9 mouse cellular contexts compared by ENCODE assay signal in the genomic region with DNA sequence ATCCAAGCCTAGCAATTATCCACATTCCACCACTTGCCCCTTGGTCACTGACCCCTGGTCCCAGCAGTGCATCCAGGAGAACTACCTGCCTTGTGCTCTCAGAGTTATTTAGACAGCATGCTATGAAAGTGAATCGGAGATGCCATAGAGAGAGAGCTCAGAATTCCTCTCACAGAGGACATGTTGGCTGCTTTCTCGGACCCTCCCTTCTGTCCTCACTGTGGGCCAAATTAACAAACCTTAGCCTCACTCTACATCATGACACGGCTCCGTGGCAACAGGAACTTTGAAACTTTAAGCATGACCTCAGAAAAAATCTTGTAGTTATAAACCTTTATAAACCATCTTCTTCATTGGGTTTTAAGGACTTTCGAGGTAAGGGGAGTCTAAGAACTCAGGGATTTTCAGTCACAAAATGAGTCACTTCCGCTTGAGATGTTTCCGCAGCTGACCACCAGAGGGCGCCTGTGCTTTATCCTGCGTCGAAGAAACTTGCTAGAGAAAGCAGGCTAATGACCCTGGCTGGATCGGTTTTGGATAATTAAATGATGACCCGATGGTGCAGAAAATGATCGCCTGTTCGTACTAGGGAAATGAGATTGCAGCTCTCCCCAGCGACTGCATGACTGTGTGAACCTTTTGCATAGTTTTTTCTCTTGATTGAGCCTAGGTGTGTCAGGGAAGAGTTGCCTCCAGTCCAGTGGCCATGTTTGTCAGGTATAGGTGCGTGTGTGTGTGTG.
DNase-seq lines count a peak whose midpoint lies in the region; ATAC-seq and TF ChIP-seq lines count a peak whose summit lies in the region.
"Had no signal": no experiment of that assay in that cellular context is flagged by ENCODE, and none has a peak within 500 bp of the region (broad histone marks: within the 10 kb centered on the region; RNA-seq: fewer than 3 reads in every experiment).

No protein-coding gene starts in this region.

- whole genome bisulfite sequencing in heart, adult 2 months, result 36% methylated on average over 16 of the region's 16 CpGs
- WGBS in heart, embryonic 11.5 days (ENCODE audit: insufficient replicate concordance), result 34% methylated on average over 16 of the region's 16 CpGs
- WGBS in forebrain, embryonic 13.5 days, result 31% methylated on average over 16 of the region's 16 CpGs
- 39% methylated on average over 16 of the region's 16 CpGs for WGBS in hindbrain, embryonic 10.5 days
- WGBS in midbrain, embryonic 12.5 days, result 34% methylated on average over 16 of the region's 16 CpGs

- no peak overlapping the region for H3K27ac ChIP-seq in heart, adult 2 months
- H3K27ac ChIP-seq in heart, embryonic 11.5 days (ENCODE audit: low read depth, low read length), result no peak overlapping the region
- H3K27ac ChIP-seq in forebrain, embryonic 13.5 days, result no peak overlapping the region
- H3K27ac ChIP-seq in hindbrain, embryonic 10.5 days, result no peak overlapping the region
- H3K27ac ChIP-seq in midbrain, embryonic 12.5 days (replicated peaks), result no peak overlapping the region

- H3K9ac ChIP-seq in heart, adult 2 months (ENCODE audit: low read depth, low read length), result no peak overlapping the region
- no peak overlapping the region for H3K9ac ChIP-seq in heart, embryonic 11.5 days (ENCODE audit: low read depth, low read length)
- no peak overlapping the region for H3K9ac ChIP-seq in forebrain, embryonic 13.5 days
- no peak overlapping the region for H3K9ac ChIP-seq in midbrain, embryonic 12.5 days (replicated peaks)

- peak; percentile 25 to 61 for DNase-seq in heart, adult 2 months
- DNase-seq in c-Kit-positive CD71-positive TER-119-positive erythroid progenitor cells, embryonic 14.5 days (ENCODE audit: low spot score), result peak; percentile 11
- peak; percentile 73 for DNase-seq in hindbrain, embryonic 10.5 days (ENCODE audit: low spot score)
- DNase-seq in layer of hippocampus, postnatal 25 days (ENCODE audit: extremely low spot score in 1 of 2, low spot score in 1 of 2), result peak; percentile 53 to 81
- peak; percentile 18 for DNase-seq in skeletal muscle tissue, adult 2 months (ENCODE audit: low read depth, low spot score)

- no peak overlapping the region for H3K4me2 ChIP-seq in heart, embryonic 11.5 days
- H3K4me2 ChIP-seq in forebrain, embryonic 13.5 days, result no peak overlapping the region
- no peak overlapping the region for H3K4me2 ChIP-seq in midbrain, embryonic 12.5 days (replicated peaks)

- H3K4me1 ChIP-seq in heart, adult 2 months (ENCODE audit: control insufficient read depth, insufficient read depth, low read length), result no peaks in the 10 kb centered on the region; the same call in 1 of the 2 replicates
- no peaks in the 10 kb centered on the region for H3K4me1 ChIP-seq in heart, embryonic 11.5 days (ENCODE audit: control insufficient read depth, insufficient read depth, low read length)
- no peaks in the 10 kb centered on the region for H3K4me1 ChIP-seq in forebrain, embryonic 13.5 days
- H3K4me1 ChIP-seq in hindbrain, embryonic 10.5 days (replicated peaks), result 0 out of 2 replicates have a peak, but pooled peaks cover 4% of the 10 kb centered on the region
- H3K4me1 ChIP-seq in midbrain, embryonic 12.5 days, result no peaks in the 10 kb centered on the region

- TF ChIP-seq CTCF in heart, adult 2 months (IDR thresholded peaks at IDR 0.05), result peak; percentile 89

- H3K27me3 ChIP-seq in heart, adult 2 months (ENCODE audit: control insufficient read depth, insufficient read depth, low read length), result no peaks in the 10 kb centered on the region
- H3K27me3 ChIP-seq in heart, embryonic 11.5 days (ENCODE audit: control insufficient read depth, insufficient read depth, low read length), result no peaks in the 10 kb centered on the region
- no peaks in the 10 kb centered on the region for H3K27me3 ChIP-seq in forebrain, embryonic 13.5 days
- no peaks in the 10 kb centered on the region for H3K27me3 ChIP-seq in hindbrain, embryonic 10.5 days (ENCODE audit: insufficient read depth, poor library complexity, severe bottlenecking)
- no peaks in the 10 kb centered on the region for H3K27me3 ChIP-seq in midbrain, embryonic 12.5 days
- H3K27me3 ChIP-seq: megakaryocyte, embryonic 14.5 days had no signal

- no peaks in the 10 kb centered on the region for H3K79me2 ChIP-seq in heart, adult 2 months (replicated peaks; ENCODE audit: control insufficient read depth, insufficient read depth, low read length)

- intact Hi-C loops in heart, adult 2 months (cut with DNase I), result loop anchor here (1.0 kb wide), 1 partner anchor 586 kb away; no protein-coding TSS in a partner anchor

- no peak for TF ChIP-seq EP300 in heart, adult 2 months (IDR thresholded peaks at IDR 0.05; ENCODE audit: insufficient read depth, low read depth, low read length)

- H3K4me3 ChIP-seq in heart, adult 2 months, result no peak overlapping the region
- no peak overlapping the region for H3K4me3 ChIP-seq in heart, embryonic 11.5 days (ENCODE audit: low read depth, low read length)
- no peak overlapping the region for H3K4me3 ChIP-seq in forebrain, embryonic 13.5 days
- H3K4me3 ChIP-seq in hindbrain, embryonic 10.5 days, result no peak overlapping the region
- H3K4me3 ChIP-seq in midbrain, embryonic 12.5 days, result no peak overlapping the region
- H3K4me3 ChIP-seq: megakaryocyte, embryonic 14.5 days had no signal

- H3K9me3 ChIP-seq in heart, embryonic 11.5 days (replicated peaks; ENCODE audit: control insufficient read depth, low read length), result no peaks in the 10 kb centered on the region
- no peaks in the 10 kb centered on the region for H3K9me3 ChIP-seq in forebrain, embryonic 13.5 days (replicated peaks)
- no peaks in the 10 kb centered on the region for H3K9me3 ChIP-seq in hindbrain, embryonic 10.5 days
- no peaks in the 10 kb centered on the region for H3K9me3 ChIP-seq in midbrain, embryonic 12.5 days

- TF ChIP-seq POLR2A in heart, adult 2 months (IDR thresholded peaks at IDR 0.05; ENCODE audit: insufficient read depth, low read depth, low read length), result no peak

- H3K36me3 ChIP-seq in heart, adult 2 months (ENCODE audit: control insufficient read depth, insufficient read depth, low read length), result no peaks in the 10 kb centered on the region
- no peaks in the 10 kb centered on the region for H3K36me3 ChIP-seq in heart, embryonic 11.5 days (ENCODE audit: control insufficient read depth, insufficient read depth, low read length)
- peaks cover 19% of the 10 kb centered on the region for H3K36me3 ChIP-seq in forebrain, embryonic 13.5 days (ENCODE audit: poor library complexity, severe bottlenecking)
- H3K36me3 ChIP-seq in hindbrain, embryonic 10.5 days, result no peaks in the 10 kb centered on the region
- peaks cover 13% of the 10 kb centered on the region for H3K36me3 ChIP-seq in midbrain, embryonic 12.5 days

- ATAC-seq in heart, embryonic 11.5 days (replicated peaks; ENCODE audit: insufficient number of reproducible peaks, low FRiP score, low TSS enrichment), result no peak
- peak; percentile 63 for ATAC-seq in forebrain, embryonic 13.5 days
- peak; percentile 35; the same call in 1 of the 2 replicates for ATAC-seq in midbrain, embryonic 12.5 days (ENCODE audit: low FRiP score, low read depth)

Comparison
In these comparisons a context has a peak if more than half of its experiments do, and no peak if none do; other contexts are left out.
1. DNase-seq: peak in every context shown above with its lines; median percentile 73 in hindbrain, embryonic 10.5 days; 67 in layer of hippocampus, postnatal 25 days; 43 in heart, adult 2 months; 18 in skeletal muscle tissue, adult 2 months; 11 in c-Kit-positive CD71-positive TER-119-positive erythroid progenitor cells, embryonic 14.5 days.